Mouse (Mus musculus) layer of hippocampus, adult 11-12 months (tissue): ENCODE results near the gene Olfr1413.
A peak's percentile ranks its signal among the peaks of the same experiment; 100 is the strongest.

Experiments
- DNase-seq: peaks from one replicate; pipeline ENCODE4 v3.0.0; 2022; ENCODE audit warnings: low spot score

Gene Olfr1413

DNA sequence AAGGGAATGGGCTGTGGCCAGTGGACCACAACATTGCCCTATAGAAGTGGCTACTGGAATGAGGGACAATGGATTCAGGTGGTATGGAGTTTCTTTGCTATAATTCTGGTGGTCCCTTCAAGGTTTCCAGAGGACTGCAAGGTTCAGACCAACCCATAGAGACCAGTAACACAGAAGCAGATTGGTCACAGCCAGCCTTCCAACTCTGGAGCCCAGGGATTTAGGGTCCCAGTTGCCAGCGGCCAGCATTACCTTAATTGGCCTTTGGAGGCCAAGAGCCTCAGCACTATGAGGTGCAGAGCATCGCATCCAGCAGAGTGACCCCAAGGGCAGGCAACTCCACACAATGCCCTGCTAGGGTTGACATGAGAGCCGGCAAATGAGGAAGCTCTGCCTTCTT lies at the start of gene Olfr1413:
Olfr1413 (plus strand) TSS at position 301 of the 400 bp plus-strand sequence.
- DNase-seq: no peak

- peak; percentile 43 for DNase-seq
These were observed 49.7 kb upstream of the Olfr1413 start for GRCm38 (mm10) chr1:92521376-92521775.

DNA sequence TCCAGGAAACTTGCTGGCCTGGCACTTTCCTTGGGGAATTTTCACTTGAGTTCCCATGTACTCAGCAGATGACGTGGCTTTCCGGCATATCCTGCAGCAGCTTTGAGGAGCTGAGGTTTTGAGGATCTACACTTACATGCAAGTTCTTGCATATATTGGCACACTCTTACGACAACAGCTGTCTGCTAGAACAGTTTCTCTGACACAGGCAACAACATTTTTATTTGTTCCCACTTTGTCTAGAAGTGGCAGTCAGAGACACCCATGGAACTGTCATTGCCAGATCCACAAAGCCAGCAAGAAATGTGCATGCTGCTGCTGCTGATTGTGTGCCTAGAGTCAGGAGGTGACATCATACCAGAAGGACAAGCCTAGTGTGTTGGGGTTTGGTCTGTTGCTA lies 47.4 kb upstream of the Olfr1413 start:
- DNase-seq: no peak

DNA sequence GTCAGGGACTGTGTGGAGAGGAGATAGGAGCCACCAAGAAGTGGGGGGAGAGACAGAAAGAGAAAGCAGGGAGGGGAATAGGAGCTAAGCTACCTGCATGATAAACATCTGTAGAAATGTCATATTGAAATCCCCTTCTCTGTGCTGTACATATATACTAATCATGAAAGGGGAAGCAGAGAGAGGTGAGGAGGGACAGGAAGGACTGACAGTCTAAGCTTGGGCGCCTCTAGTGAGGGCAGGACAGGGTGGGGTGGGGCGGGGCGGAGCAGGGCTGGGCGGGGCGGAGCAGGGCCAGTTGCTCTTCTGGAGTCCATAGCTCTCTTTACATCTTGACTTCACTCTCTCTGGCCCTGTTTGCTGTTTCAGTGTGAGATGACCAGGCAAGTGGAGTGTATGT lies 34.1 kb upstream of the Olfr1413 start:
- no peak for DNase-seq

DNA sequence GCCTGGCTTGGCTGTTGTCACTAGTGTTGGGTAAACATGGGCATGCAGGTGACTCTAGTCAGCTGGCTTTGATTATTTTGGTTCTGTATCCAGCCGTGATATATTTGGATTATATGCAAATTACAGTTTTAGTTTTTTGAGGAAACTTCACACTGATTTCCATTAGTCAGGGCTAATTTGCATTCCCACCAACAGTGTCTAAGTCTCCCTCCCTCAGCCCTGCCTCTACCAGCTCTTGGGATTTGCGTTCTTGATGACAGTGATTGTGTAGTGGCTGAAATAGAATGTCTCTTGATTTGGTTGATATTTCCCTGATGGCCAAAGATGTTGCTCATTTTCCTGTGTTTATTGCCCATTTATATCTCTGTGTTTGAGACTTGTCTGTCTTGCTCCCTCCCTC lies 32.1 kb upstream of the Olfr1413 start:
- no peak for DNase-seq

DNA sequence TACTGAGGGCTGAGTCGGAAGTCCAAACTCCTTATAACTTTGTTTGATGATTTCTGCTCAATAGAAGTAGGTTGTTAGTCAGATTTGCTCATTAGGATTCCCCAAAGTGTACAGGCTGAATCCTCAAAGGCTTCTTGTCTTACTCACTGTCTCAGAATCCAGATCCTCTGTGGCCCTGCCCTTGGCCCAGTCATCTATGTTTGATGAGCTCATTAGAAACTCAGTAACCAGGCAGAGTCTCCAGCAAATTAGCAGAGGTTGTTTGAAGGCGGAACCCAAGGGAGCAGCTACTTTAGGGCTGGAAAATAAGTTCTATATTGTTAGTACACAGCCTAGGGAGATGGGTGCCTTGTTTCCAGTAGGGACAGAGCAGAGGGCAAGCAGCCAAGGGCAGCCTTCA lies 25.2 kb upstream of the Olfr1413 start:
- no peak for DNase-seq

- no peak for DNase-seq
These were observed 14.4 kb downstream of the Olfr1413 start, which contains the start of gene Olfr1412 for GRCm38 (mm10) chr1:92585479-92585878. TSS of gene Olfr1412 (plus strand) at chr1:92585779.

- no peak for DNase-seq
These were observed 23.0 kb downstream of the Olfr1413 start, which contains the start of gene Olfr1411 for GRCm38 (mm10) chr1:92594111-92594510. TSS of gene Olfr1411 (plus strand) at chr1:92594411.

- no peak for DNase-seq
These were observed 24.9 kb downstream of the Olfr1413 start for GRCm38 (mm10) chr1:92596019-92596418.

GRCm38 (mm10) chr1:92605482-92605881 lies 34.4 kb downstream of the Olfr1413 start, which contains the start of gene Olfr1410:
TSS of gene Olfr1410 (plus strand) at chr1:92605782.
- no peak for DNase-seq

DNA sequence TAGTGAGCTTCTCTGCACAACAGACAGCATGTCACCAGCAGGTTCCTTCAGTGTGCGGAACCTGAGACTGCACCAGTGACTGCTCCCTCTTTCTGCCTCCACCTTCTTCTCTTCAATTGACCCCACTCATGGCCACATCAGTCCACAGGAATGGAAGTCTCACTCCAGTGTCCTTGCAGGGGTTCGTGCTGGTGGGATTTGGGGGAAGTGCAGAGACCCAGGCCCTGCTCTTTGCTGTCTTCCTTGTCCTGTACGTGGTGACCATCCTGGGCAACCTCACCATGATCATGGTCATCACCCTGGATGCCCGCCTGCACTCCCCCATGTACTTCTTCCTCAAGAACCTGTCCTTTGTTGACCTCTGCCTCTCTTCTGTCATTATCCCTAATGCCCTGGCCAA lies 36.6 kb downstream of the Olfr1413 start:
- DNase-seq: no peak

DNA sequence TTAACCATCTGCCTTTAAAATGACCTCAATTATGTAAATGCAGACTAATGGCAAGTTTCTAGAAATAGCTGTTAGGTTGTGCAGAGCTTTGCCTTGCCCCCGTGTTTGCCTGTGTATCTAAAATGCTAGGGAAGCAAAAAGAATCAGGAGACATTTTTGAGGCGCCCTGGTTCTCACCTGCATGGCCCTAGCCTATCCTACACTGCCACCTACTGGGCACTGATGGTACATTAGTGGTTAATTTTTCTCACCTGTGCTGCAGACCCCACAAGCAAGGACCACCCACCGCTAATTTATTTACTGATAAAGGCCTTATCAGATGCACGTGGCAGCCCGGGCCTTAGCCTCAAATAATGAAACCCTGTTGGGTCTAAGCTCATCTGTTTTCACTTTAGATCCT lies 39.9 kb downstream of the Olfr1413 start:
- DNase-seq: peak; percentile 58

DNA sequence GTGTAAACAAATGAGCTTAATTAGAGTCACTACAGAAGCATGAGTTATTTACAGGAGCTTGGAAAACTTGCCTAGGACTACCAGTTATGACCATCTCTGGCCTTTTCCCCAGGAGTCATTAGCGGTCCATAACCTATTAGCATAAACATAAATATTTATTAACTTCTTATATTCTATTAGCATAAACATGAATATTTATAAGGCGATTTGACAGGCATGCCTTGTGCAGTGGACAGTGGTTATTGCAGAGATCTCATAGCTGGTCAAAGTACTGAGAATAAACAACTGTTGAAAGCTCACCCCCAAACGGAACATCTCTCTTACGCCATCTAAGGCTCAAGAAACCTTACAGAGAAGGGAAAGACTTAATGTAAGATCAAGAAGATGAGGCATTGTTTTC lies 42.1 kb downstream of the Olfr1413 start:
- no peak for DNase-seq

DNA sequence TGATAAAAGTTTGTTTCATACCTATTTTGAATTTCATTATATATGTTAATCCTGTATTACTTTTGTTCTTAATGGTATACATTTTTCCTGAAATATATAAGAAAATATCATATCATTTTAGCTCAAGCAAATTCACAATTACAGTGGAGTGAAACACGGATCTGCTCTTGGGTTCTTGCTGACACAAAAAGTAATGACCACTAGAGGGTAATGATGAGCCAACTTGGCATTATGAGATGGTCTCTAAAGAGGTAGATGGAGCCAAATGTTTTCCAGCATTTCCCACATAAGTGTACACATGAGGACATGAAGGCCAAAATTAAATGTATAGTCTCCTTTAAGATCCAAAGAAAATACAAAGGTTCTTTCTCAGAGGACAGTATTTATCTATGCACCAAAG lies 43.4 kb downstream of the Olfr1413 start:
- peak; percentile 39 for DNase-seq

GRCm38 (mm10) chr1:92616046-92616445 lies 44.9 kb downstream of the Olfr1413 start:
- no peak for DNase-seq

GRCm38 (mm10) chr1:92617488-92617887 lies 46.4 kb downstream of the Olfr1413 start, which contains the start of gene Olfr12:
TSS of gene Olfr12 (plus strand) at chr1:92617788.
- DNase-seq: no peak

DNA sequence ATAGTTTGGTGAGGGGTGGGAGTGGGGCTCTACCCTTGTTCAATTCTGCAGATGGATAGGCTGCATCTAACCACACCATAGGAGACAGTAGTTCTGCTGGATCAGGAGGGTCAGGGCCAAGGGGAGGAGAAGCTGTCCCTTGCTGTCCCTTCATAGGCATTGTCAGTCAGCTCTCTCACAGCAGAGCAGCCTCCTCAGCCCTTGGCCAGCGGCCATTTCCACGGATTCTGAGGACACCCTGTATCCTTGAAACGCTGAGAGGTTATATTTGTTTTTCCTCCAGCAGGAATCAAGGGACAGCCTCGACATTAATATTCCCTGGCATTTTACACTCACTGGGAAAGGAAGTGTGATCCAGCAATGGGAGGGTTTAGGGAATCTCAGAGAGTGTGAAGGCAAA lies 47.2 kb downstream of the Olfr1413 start:
- DNase-seq: no peak
